Mouse (Mus musculus) retina, postnatal 1 day (tissue): ENCODE data around the gene Zpbp.

Source experiments
- DNase-seq: peaks from one replicate; pipeline ENCODE4 v3.0.0-alpha.2; 2012

Gene Zpbp

DNA sequence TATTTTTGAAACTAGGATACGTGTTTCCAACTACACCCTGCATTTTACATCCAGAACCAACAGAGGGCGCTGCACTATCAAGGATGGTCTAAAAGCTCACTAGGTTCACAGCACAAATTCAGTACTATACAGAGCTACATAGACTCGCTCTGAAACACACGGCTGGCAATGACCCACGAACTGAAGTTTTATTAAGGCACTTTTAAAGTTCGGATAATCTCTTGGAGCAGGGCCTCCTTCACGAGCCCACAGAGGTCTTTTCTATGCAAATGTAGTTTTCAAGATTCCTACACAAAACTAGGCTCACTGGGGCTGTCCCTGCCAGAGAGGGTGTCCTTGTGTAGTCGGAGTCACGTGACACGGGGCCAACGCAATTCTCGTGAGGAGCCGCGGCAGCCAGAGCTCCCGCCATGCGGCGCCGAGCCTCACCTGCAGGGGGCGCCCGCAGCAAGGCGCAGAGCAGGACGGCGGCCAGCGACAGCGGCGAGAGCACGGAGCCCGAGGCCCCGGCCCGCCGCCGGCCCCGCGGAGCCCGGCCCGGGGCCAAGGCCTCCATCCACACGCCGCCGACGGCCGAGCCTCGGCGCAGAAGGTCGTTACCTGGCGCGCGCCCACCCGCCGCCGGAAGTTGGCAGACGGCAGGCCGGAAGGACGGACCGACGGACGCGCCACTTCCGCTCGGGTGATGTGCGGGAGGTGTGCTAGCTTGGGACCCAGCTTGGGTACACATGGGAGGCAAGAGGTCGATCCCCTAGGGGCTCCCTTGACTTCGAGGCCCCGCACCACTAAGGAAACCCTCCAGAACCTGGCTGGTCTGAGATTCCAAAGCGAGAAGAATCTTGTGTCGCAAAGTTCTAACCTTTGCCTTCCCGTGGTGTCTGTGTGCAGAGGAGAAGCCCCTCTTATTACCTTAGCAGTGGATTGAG lies at the start of gene Zpbp, which contains the start of gene Spata48:
TSS of gene Zpbp (minus strand) at position 774 of the 926 bp plus-strand sequence.
TSS of gene Spata48 (plus strand) at position 460 of the 926 bp plus-strand sequence.
- DNase-seq, result peak; percentile 92

DNA sequence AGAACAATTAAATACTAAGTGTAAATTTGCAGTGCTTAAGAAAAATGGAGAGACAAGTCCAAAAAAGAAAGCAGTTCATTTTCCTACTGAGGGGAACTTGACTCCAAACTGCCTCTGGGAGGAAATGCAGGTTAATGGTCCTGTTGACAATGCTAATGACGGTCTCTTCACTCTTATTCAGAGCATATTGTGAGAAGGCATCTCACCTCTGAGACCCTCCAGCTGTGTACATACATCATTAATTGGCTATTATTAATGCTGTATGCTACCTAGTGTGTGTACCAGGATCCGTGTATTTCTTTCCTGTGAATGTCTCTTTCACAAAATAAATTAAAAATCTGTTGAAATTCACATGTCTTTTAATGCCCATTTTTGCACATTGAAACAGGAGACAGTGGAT lies 47.2 kb upstream of the Zpbp start:
- DNase-seq, result no peak

DNA sequence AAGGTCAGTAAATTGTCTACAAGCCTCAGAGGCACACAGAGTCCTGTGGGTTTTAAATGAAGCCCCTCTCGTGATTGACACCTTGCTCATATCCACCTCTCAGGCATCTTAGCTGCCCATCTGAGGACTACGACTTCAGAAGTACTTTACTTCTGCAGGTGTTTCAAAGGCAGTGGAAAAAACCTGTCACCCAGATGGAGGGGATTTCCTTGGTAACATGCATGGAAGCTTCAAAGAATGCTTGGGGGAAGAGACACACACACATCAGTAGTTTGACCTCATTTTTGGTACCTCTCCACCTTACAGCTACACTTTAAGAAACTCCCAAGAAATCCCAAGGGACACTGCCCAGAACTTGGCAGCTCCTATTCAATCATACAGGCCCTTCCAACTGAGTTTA lies 44.0 kb upstream of the Zpbp start:
- DNase-seq, result no peak

DNA sequence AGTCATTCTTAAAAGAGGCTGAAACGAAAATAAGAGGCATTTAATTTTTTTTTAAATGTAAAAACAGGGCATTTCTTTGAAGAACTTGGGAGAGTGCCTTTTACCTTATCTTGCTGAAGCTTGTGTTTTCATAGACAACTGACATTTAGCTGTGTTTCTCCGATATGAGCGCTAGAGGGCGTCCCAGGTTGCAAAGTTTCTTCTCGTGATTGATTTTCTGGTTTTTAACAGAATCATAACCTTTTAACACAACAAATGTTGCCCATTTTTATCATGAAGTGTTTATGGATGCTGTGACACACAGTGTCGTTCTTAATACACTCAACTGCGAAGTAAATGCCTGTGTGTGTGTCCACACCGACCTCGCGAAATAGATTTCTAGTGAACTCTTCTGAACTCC lies 37.7 kb upstream of the Zpbp start:
- peak; percentile 38 for DNase-seq

DNA sequence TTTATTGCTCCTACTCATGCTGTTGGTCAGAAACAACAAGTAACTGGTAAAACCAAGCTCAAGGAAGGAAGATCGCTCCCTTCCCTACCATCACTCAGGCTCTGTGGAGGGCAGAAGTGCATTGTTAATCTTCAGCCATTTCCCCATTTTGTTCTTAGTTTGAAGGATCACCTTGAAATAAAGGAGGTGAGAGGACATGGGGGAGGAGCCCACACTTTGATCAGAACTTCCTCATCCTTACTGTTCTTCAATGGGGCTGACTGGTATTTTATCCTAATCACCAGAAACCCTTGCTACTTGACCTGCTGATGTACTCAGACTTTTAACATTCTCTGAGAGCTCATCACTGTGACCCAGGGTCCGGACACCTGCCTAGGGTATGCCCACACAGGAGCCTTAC lies 33.5 kb upstream of the Zpbp start:
- DNase-seq, result no peak

DNA sequence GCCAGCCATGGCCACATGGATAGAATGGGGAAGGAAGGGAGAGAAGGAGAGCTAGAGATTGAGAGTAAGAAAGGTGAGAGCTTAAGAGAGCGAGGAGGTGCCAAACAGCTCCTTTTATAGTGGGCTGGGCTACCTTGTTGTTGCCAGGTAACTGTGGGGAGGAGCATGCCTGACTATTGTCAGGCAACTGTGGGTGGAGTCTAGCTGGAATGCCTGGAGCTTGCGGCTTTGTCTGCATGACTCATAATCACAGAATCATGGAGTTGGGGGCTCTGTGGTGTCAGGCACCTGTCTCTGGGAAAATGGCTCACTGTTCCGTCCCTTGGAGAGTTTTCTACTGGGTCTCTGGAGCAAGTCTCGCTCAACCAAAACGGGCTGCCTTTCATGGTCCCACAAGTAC lies 29.8 kb upstream of the Zpbp start:
- no peak for DNase-seq

DNA sequence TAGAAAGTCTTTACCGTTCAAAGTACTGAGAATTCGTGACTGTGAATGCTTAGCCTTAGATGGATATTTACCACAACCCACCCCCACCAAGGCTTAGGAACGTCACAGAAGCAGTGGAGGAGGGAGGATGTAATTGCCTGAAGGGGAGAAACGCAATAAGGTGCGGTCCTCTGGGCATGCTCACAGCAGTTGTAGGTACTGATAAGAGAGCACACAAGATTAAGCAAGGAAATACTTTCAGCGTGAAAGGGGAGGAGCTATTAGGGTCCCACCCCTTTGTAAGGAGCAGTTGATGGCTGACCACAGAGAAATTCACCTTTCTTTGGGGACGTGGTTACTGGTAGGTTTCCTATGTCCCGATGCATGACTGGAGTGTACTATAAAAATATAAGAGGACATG lies 22.2 kb upstream of the Zpbp start:
- DNase-seq, result no peak

DNA sequence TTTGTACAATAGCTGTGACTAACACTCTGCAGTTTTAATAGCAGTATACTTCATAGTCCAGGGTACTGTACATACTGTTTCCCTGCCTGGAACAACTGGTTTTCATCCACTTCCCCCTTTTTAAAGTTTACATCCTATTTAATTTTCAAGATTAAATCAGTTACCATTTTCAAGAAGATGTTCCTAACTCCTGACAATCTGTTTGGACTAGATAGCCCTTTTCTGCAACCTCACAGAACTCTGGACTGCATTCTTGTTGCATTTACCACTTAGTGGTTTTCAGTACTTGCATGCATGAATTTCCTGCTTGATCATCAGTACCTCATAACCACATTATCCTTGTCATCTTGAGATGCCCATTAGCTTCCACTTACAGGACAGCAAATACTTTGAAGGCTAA lies 6.7 kb upstream of the Zpbp start:
- no peak for DNase-seq

DNA sequence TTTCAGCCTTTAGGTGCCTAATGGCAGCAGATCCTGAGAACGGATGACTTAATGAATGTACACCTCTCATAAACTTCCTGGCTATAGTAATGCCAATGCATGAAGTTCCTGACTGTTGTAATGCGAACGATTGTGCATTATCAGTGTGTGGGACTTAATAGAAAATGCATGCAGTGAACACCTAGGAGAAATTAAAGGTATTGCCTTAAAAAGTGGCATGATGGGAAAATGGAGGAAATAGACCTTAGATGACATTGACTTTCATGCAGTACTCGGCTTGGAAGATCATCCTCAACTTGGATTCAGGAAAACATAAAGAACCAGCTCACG lies 318 bp upstream of the Zpbp start:
- no peak for DNase-seq

DNA sequence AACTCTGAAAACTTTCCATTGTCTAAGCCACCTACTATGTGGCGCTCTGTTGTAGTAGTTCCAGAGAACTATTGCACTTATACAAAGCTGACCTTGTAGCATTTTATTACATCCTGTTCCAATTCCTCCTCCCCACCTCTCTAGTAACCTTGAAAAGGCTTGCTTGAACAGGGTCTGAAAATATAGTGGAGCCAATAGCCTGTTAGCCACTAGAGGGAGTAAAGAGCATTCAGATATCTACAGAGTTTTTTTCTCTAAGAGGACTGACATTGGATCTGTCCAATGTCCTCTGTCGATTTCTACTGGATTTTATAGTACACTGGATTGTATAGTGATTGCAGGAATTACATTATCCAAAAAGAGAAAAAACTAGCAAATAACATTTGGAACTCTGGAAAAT lies 7.2 kb downstream of the Zpbp start:
- DNase-seq, result peak; percentile 55

DNA sequence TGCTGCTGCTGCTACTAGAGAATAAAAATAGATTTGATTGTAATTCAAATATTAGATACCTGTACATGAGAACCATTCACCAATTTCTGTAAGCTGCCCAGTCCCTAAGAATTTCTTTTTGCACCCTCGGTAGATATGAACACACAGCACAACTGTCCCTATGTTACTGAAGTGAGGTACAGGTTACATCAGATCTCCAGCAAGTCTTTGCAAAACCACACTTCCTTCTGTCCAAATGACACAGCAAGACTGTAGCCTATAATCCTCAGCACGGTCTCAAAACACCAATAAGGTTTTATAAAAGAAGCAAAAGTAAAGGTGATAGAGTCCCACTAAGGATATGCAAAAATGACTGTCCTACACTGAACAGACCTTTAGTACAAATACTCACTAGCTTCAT lies 44.9 kb downstream of the Zpbp start:
- no peak for DNase-seq

DNA sequence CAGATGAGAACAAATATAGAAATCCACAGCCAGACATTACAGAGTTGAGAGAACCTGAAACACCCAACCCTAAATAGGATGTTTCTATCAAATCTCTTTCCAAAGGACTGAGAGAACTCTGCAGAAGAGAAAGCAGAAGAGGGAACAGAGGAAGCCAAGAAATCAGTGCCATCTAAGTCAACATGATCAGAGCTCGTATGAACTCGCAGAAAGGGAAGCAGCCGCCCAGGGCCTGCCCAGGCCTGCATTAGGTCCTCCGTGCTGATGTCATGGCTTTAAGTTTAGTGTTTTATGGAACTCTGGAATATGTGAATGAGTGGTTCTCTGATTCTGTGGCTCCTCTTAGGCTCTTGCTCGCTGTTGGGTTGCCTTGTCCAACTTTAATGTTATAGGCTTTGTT lies 48.0 kb downstream of the Zpbp start:
- no peak for DNase-seq

DNA sequence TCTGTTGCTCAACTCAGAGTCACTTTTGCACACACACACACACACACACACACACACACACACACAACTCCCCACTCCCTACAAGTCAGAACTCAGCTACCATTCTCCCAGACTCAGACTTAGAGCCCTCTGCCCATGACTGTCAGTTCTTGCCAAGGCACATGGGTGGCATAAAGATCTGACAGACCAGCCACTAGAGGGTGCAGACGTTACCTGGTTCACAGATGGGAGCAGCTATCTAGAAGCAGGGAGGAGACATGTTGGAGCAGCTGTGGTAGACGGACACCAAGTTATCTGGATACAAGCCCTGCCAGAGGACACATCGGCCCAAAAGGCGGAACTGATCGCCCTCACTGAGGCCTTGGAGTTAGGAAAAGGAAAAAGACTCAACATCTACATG lies 67.5 kb downstream of the Zpbp start:
- no peak for DNase-seq

DNA sequence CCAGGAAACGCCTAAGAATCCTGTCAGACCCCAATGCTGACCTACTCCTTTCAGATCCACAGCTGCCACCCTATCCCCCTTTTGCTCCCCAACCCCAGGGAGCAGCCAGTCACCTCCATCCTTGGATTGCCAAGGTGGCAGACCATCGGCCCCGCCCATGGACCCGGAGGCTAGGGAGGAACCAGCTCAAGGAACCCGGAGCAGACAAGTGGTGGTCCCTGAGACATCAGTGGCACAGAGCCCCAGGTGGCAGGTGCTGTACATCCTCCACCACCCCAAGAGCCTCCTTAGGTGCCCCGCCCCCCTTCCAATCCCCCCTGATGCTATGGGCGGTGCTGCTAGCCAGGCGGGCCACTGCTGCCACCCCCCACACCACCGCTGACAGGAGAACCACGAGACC lies 69.0 kb downstream of the Zpbp start:
- no peak for DNase-seq

DNA sequence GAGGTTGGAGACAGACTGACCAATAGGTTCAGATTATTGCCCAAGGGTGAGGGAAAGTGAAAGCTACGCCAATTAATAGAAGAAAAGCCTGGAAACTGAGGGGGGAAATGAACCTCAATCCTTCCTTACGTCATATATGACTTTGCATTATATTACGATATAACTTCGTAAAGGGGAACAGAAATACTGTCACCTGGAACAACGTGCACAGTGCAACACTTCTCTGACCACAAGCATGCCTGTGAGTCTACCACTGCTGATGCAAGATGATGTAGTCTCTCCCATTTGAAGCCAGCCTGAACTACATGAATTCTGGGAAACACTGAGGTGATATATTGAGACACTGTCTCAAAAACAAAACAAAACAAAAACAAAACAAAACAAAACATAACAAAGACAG lies 90.9 kb downstream of the Zpbp start:
- no peak for DNase-seq

DNA sequence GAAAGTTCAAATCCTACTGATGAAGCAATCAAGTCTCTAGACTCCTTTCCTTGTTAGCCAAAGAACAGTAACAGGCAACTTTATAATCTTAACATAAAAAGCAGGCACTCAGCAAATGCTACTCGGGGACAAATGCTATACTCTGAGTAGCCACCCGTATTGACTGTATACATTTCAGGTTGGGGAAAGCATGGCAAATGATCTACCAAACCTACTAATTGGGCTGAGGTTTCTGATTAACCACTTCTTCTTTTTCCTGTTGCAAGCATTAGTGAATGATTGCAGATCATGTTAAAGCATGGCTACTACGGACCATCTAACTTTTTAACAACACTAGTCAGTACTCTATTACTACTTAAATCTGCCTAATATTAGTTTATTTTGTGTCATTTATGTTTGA lies 178.7 kb downstream of the Zpbp start:
- DNase-seq, result no peak

DNA sequence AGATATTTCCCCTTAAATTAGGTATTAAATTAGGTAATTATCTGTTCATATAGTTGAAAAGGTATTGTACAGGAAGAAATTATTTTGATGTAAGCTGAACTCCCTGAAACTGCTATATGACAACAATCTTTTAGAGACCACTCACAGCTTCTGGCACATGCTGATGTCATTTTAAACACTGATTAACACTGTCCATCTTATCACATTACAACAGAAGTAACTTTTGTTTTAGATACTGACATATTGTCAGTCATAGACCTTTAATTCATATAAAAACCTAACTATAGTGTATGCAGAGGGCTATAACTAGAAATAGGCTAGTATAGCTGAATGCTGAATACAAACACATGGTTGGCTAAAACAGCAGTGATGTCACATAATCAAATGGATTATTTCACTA lies 182.1 kb downstream of the Zpbp start:
- DNase-seq, result no peak

DNA sequence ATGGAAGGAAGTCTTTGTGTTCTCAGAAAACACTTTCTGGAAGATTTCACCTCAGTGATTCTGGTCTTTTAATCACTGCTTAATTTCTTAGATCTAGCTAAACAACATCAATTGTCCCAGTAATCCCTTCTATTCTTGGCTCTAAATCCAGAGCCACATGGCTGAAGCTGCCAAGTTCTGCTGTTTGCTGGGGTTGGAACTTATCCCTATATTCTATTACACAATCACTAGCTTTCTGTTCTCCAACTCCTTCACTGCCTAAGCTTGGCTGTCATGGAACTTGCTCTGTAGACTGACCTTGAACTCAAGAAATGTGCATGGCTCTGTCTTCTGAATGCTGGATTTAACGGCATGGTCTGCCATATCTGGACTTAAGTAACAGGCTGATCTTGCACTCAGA lies 204.9 kb downstream of the Zpbp start:
- DNase-seq, result no peak

DNA sequence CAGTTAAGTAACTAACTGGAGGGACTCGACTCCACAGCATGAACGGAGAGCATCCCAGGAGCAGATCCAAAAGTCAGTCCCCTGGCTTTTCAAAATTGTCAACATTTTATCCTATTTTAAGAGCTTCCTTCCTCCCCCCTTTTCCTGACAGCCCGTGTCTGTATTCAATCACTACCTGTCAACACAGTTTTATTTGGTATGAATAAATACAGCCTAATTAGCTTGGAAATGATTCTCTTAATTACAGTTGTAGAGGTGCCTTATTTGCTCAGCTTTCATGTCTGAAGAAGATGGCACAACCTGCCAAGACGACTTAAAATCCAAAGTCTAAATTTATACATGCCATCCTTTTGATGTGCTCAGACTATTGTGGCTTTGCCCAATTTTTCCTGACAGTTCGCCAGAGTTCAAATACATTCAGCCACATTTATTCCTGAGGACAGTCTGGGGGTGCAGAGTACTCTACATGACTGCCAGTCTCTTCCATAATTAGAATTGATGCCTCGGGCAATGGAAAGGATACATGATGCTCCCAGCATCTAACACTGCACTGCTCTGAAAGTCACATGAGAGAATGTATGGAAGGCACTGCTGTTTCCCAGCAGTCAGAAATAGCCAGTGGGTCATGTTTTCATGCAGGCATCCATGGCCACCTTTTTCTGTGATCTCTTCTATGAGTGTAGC lies 219.4 kb downstream of the Zpbp start:
- DNase-seq, result peak; percentile 55

DNA sequence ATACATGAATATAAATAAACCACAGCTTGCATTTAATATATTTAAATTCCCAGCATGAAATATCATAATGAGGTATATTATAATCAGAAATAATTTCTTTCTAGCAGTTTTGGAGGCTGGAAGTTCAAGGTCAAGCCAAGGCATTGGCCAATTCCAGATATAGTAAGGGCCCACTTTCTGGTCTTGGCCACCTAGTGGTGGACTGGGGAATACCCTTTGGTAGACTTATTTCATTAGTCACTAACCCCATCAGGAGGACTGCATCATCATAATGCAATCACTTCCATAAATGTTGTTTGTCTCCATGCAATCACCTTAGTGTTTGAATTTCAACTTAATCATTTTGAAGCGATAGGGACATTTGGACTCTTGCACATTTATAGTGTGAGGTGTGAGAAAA lies 222.9 kb downstream of the Zpbp start:
- peak; percentile 12 for DNase-seq
